Comparison of ENCODE assay signal across 8 mouse cellular contexts in the genomic region with DNA sequence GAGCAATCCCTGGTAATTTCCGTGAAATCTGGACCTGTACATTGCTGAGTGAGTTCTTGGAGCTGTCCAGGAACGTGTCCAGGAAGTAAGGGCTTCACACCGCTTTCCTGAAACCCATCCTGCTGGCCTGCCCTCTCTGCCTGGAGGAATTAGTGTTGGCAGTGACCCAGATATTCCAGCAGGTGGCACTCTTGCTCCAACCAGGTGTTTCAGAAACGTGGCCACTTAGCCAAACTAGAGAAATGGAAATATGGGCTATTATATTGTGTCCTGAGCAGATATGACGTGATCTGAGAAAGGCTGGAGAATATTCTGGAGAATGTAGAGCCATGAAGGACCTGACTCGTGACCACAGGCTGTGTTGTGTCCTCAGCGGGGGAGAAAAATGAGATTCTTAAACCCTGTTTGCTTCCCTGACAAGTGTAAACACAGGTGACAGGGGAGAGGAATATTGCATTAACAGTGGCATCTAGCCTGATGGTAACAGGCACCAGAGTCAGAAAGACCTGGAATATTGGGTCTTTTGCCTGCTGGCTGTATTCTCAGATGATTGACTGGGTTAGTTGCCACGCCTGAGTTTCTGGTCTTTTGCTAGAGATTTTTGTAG.
DNase-seq lines count a peak whose midpoint lies in the region; ATAC-seq and TF ChIP-seq lines count a peak whose summit lies in the region.

No protein-coding gene starts in this region.

- no peak overlapping the region for H3K27ac ChIP-seq in heart, embryonic 11.5 days (ENCODE audit: low read depth, low read length)
- no peak overlapping the region for H3K27ac ChIP-seq in intestine, postnatal 0 days (ENCODE audit: low read depth, low read length)
- H3K27ac ChIP-seq in limb, embryonic 11.5 days (replicated peaks; ENCODE audit: low read depth, low read length) = no peak overlapping the region; the same call in 1 of the 2 replicates
- no peak overlapping the region for H3K27ac ChIP-seq in midbrain, embryonic 12.5 days (replicated peaks)
- peak overlapping the region; percentile 28; the same call in 1 of the 2 replicates for H3K27ac ChIP-seq in small intestine, adult 2 months (ENCODE audit: insufficient read depth, low read depth, low read length)

- peaks cover 17% of the 10 kb centered on the region; the same call in 1 of the 2 replicates for H3K4me1 ChIP-seq in heart, embryonic 11.5 days (ENCODE audit: control insufficient read depth, insufficient read depth, low read length)
- H3K4me1 ChIP-seq in intestine, postnatal 0 days (replicated peaks; ENCODE audit: control insufficient read depth, insufficient read depth, low read length) = peaks cover 8% of the 10 kb centered on the region; the same call in 1 of the 2 replicates
- peaks cover 20% of the 10 kb centered on the region for H3K4me1 ChIP-seq in limb, embryonic 11.5 days (ENCODE audit: control insufficient read depth, insufficient read depth, low read length)
- peaks cover 20% of the 10 kb centered on the region for H3K4me1 ChIP-seq in midbrain, embryonic 12.5 days
- H3K4me1 ChIP-seq in small intestine, adult 2 months (ENCODE audit: control insufficient read depth, insufficient read depth, insufficient read length, low read length) = peaks cover 13% of the 10 kb centered on the region

- 19% methylated on average over 8 of the region's 8 CpGs for WGBS in heart, embryonic 11.5 days (ENCODE audit: insufficient replicate concordance)
- WGBS in intestine, postnatal 0 days = 11% methylated on average over 8 of the region's 8 CpGs
- 18% methylated on average over 8 of the region's 8 CpGs for WGBS in limb, embryonic 11.5 days
- WGBS in midbrain, embryonic 12.5 days = 16% methylated on average over 8 of the region's 8 CpGs
- 6% methylated on average over 8 of the region's 8 CpGs for WGBS in small intestine, adult 2 months

- H3K9ac ChIP-seq in heart, embryonic 11.5 days (ENCODE audit: low read depth, low read length) = no peak overlapping the region
- no peak overlapping the region for H3K9ac ChIP-seq in intestine, postnatal 0 days (ENCODE audit: low read depth, low read length)
- H3K9ac ChIP-seq in limb, embryonic 11.5 days (ENCODE audit: low read length) = no peak overlapping the region
- no peak overlapping the region for H3K9ac ChIP-seq in midbrain, embryonic 12.5 days (replicated peaks)

- H3K36me3 ChIP-seq in heart, embryonic 11.5 days (ENCODE audit: control insufficient read depth, insufficient read depth, low read length) = no peaks in the 10 kb centered on the region
- H3K36me3 ChIP-seq in intestine, postnatal 0 days (ENCODE audit: control insufficient read depth, insufficient read depth) = no peaks in the 10 kb centered on the region
- H3K36me3 ChIP-seq in limb, embryonic 11.5 days (ENCODE audit: control insufficient read depth, insufficient read depth, low read length) = no peaks in the 10 kb centered on the region
- H3K36me3 ChIP-seq in midbrain, embryonic 12.5 days = no peaks in the 10 kb centered on the region
- no peaks in the 10 kb centered on the region for H3K36me3 ChIP-seq in small intestine, adult 2 months (ENCODE audit: control insufficient read depth, insufficient read depth, low read length)

- H3K4me2 ChIP-seq in heart, embryonic 11.5 days = no peak overlapping the region
- 0 out of 2 replicates have a peak overlapping the region, but pooled peaks have one; percentile 13 for H3K4me2 ChIP-seq in intestine, postnatal 0 days (replicated peaks; ENCODE audit: low read depth)
- H3K4me2 ChIP-seq in limb, embryonic 11.5 days (ENCODE audit: low read depth, severe bottlenecking) = no peak overlapping the region
- H3K4me2 ChIP-seq in midbrain, embryonic 12.5 days (replicated peaks) = no peak overlapping the region

- no peaks in the 10 kb centered on the region for H3K9me3 ChIP-seq in heart, embryonic 11.5 days (replicated peaks; ENCODE audit: control insufficient read depth, low read length)
- no peaks in the 10 kb centered on the region for H3K9me3 ChIP-seq in intestine, postnatal 0 days (ENCODE audit: control insufficient read depth)
- H3K9me3 ChIP-seq in limb, embryonic 11.5 days (ENCODE audit: control insufficient read depth, low read length) = no peaks in the 10 kb centered on the region
- no peaks in the 10 kb centered on the region for H3K9me3 ChIP-seq in midbrain, embryonic 12.5 days

- peak; percentile 98 for DNase-seq in heart, adult 11 months
- DNase-seq in embryo, embryonic 11 days = peak; percentile 83
- peak; percentile 55 to 79 for DNase-seq in gastrocnemius, postnatal 4 days (ENCODE audit: low spot score in 2 of 2)
- peak; percentile 87 for DNase-seq in limb, embryonic 11.5 days (ENCODE audit: low spot score)

- ATAC-seq in heart, embryonic 11.5 days (replicated peaks; ENCODE audit: insufficient number of reproducible peaks, low FRiP score, low TSS enrichment) = no peak
- peak; percentile 70 for ATAC-seq in intestine, postnatal 0 days
- peak; percentile 32; the same call in 1 of the 2 replicates for ATAC-seq in limb, embryonic 11.5 days (ENCODE audit: insufficient number of reproducible peaks, low FRiP score, low TSS enrichment, low read depth)
- peak; percentile 70 for ATAC-seq in midbrain, embryonic 12.5 days (ENCODE audit: low FRiP score, low read depth)

- no peak for TF ChIP-seq POLR2A in small intestine, adult 2 months (IDR thresholded peaks at IDR 0.05; ENCODE audit: low read depth, low read length)

- peak; percentile 99 for TF ChIP-seq CTCF in intestine, postnatal 0 days (IDR thresholded peaks at IDR 0.05; ENCODE audit: low read depth)
- peak; percentile 92; the same call in 1 of the 2 replicates for TF ChIP-seq CTCF in small intestine, adult 2 months (IDR thresholded peaks at IDR 0.05; ENCODE audit: extremely low read depth, insufficient read length, insufficient replicate concordance, low read depth, low read length)

- H3K4me3 ChIP-seq in heart, embryonic 11.5 days (ENCODE audit: low read depth, low read length) = no peak overlapping the region
- H3K4me3 ChIP-seq in intestine, postnatal 0 days (ENCODE audit: low read depth, low read length) = no peak overlapping the region
- H3K4me3 ChIP-seq in limb, embryonic 11.5 days (ENCODE audit: low read depth, low read length) = no peak overlapping the region
- H3K4me3 ChIP-seq in midbrain, embryonic 12.5 days = no peak overlapping the region
- H3K4me3 ChIP-seq in small intestine, adult 2 months (ENCODE audit: low read depth, low read length) = no peak overlapping the region

- H3K27me3 ChIP-seq in heart, embryonic 11.5 days (ENCODE audit: control insufficient read depth, insufficient read depth, low read length) = no peaks in the 10 kb centered on the region
- no peaks in the 10 kb centered on the region for H3K27me3 ChIP-seq in intestine, postnatal 0 days (replicated peaks; ENCODE audit: control insufficient read depth, insufficient read depth, low read length)
- H3K27me3 ChIP-seq in limb, embryonic 11.5 days (ENCODE audit: control insufficient read depth, insufficient read depth, low read length) = no peaks in the 10 kb centered on the region
- no peaks in the 10 kb centered on the region for H3K27me3 ChIP-seq in midbrain, embryonic 12.5 days
- no peaks in the 10 kb centered on the region for H3K27me3 ChIP-seq in small intestine, adult 2 months (ENCODE audit: control insufficient read depth, insufficient read depth, low read length)
